Mouse (Mus musculus) olfactory bulb, adult 2 months (tissue): ENCODE data around the gene Trpm3. TPM values are rescaled to one million over a fixed set of nuclear protein-coding genes. Genes with fewer than 3 reads are reported as not detected.

Experiments
- H3K27ac ChIP-seq: fragments of 200-500 bp; 2 replicates; pipeline ENCODE4 v1.5.1; 2012; ENCODE audit warnings: low read depth, low read length; ENCODE audit not compliant: insufficient read depth
- H3K4me1 ChIP-seq: fragments of 200-500 bp; 2 replicates; pipeline ENCODE4 v1.6.1; 2012; ENCODE audit warnings: low read length; ENCODE audit not compliant: control insufficient read depth, insufficient read depth
- H3K4me3 ChIP-seq: fragments of 200-500 bp; 2 replicates; pipeline ENCODE4 v1.5.1; 2012; ENCODE audit warnings: mild to moderate bottlenecking, low read depth, low read length, moderate library complexity; ENCODE audit not compliant: insufficient read depth
- CTCF ChIP-seq: fragments of 200-500 bp; IDR thresholded peaks from 2 replicates; pipeline ENCODE4 v1.5.1; 2012; ENCODE audit warnings: low read depth, mild to moderate bottlenecking, low read length, moderate library complexity; ENCODE audit not compliant: insufficient read depth
- POLR2A ChIP-seq: fragments of 200-500 bp; IDR thresholded peaks from 2 replicates; pipeline ENCODE4 v1.6.1; 2012; ENCODE audit warnings: mild to moderate bottlenecking, low read depth, low read length, moderate library complexity; ENCODE audit not compliant: insufficient read depth
- WGBS: fragments of 180-500 bp; shearing (Covaris S2); methylation state at CpG from one replicate; pipeline ENCODE4 v1.1.7; 2018; 5-methylcytosine and 5-hydroxymethylcytosine counted together
- polyA plus RNA-seq: library from polyadenylated mRNA; stranded (reverse); fragments of >200 nt; gene quantifications from 2 replicates; pipeline ENCODE4 v1.2.4, GENCODE M21; 2012; ENCODE audit warnings: low replicate concordance; ENCODE audit not compliant: missing spikeins, insufficient read depth, insufficient read length

Gene Trpm3
- polyA plus RNA-seq, 1 experiment, result 53.7 TPM

- Histone ChIP-seq H3K4me1 (no peaks in the 10 kb centered on the region), H3K27ac (no peak overlapping the region), H3K4me3 (no peak overlapping the region)
- WGBS, result 61% methylated on average over 8 of the region's 8 CpGs
- TF ChIP-seq POLR2A (no peak), CTCF (no peak)
Measured at GRCm38 (mm10) chr19:22821741-22822140, 682.9 kb downstream of the Trpm3 start.

GRCm38 (mm10) chr19:22823491-22823981 is 684.7 kb downstream of the Trpm3 start:
- WGBS, result 46% methylated on average over 9 of the region's 9 CpGs

GRCm38 (mm10) chr19:22825812-22826211 is 687.0 kb downstream of the Trpm3 start:
- H3K4me3 ChIP-seq, result no peak overlapping the region
- no peak overlapping the region for H3K27ac ChIP-seq
- no peaks in the 10 kb centered on the region for H3K4me1 ChIP-seq
- no peak for TF ChIP-seq CTCF
- no peak for TF ChIP-seq POLR2A
- 81% methylated on average over 1 of the region's 1 CpGs for WGBS

More at GRCm38 (mm10) chr19:22823491-22823981, 684.7 kb downstream of the Trpm3 start:
- Histone ChIP-seq H3K27ac (no peak overlapping the region), H3K4me3 (no peak overlapping the region), H3K4me1 (no peaks in the 10 kb centered on the region)
- TF ChIP-seq POLR2A (no peak), CTCF (no peak)

GRCm38 (mm10) chr19:22828198-22828742 is 689.4 kb downstream of the Trpm3 start:
- Histone ChIP-seq H3K4me3 (no peak overlapping the region), H3K4me1 (no peaks in the 10 kb centered on the region), H3K27ac (no peak overlapping the region)
- TF ChIP-seq POLR2A, result no peak
- WGBS, result 60% methylated on average over 2 of the region's 2 CpGs

GRCm38 (mm10) chr19:22841081-22842040 is 702.5 kb downstream of the Trpm3 start:
- Histone ChIP-seq H3K4me1 (no peaks in the 10 kb centered on the region), H3K27ac (no peak overlapping the region), H3K4me3 (no peak overlapping the region)
- WGBS, result 46% methylated on average over 6 of the region's 6 CpGs
- TF ChIP-seq CTCF (no peak), POLR2A (no peak)

- Histone ChIP-seq H3K4me1 (no peaks in the 10 kb centered on the region), H3K27ac (no peak overlapping the region), H3K4me3 (no peak overlapping the region)
- no peak for TF ChIP-seq CTCF
- TF ChIP-seq POLR2A, result no peak
- 98% methylated on average over 2 of the region's 2 CpGs for WGBS
Measured at GRCm38 (mm10) chr19:22842697-22843096, 703.9 kb downstream of the Trpm3 start.

GRCm38 (mm10) chr19:22847696-22848095 is 708.9 kb downstream of the Trpm3 start:
- Histone ChIP-seq H3K4me1 (0 out of 2 replicates have a peak, but pooled peaks cover 3% of the 10 kb centered on the region), H3K4me3 (no peak overlapping the region), H3K27ac (peak overlapping the region; percentile 4; the same call in 1 of the 2 replicates)
- TF ChIP-seq CTCF (no peak), POLR2A (no peak)
- WGBS, result 67% methylated on average over 12 of the region's 12 CpGs

GRCm38 (mm10) chr19:22848251-22848650 is 709.4 kb downstream of the Trpm3 start:
- Histone ChIP-seq H3K4me1 (0 out of 2 replicates have a peak, but pooled peaks cover 3% of the 10 kb centered on the region), H3K27ac (0 out of 2 replicates have a peak overlapping the region, but pooled peaks have one; percentile 45), H3K4me3 (no peak overlapping the region)
- WGBS, result 33% methylated on average over 1 of the region's 1 CpGs
- TF ChIP-seq POLR2A, result no peak
